Mouse (Mus musculus) layer of hippocampus, postnatal 14 days (tissue): ENCODE measurements at regions not wholly inside any gene's neighbourhood (a gene's known extent, or its start where the extent isn't known, plus 50 kb on each side); places are given as distances from the start of the nearest gene placed in this dataset.

Experiments
- DNase-seq, 2 experiments: peaks; one replicate each; pipeline ENCODE4 v3.0.0; 2021 to 2022; ENCODE audit warnings: low spot score in 2 of 2, mixed read lengths in 1 of 2

DNA sequence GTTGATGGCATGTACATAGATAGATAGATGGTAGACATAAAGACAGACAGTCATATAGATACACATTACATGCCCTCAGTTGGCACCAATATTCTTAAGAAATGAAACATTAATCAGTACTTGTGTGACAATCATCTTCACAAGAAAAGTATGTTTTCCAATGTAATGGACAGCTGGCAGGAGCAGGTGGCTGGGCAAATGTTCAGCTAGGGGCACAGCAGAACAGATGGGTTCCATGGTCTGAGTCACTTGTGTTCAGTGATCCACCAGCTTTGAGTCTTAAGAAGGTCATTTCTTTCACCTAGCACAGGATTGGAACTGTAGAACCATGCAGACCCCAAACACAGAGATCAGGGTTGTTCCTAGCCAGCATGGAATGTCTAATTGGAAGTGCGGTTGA, 2631.2 kb upstream of the 5930422O12Rik start:
- peak; percentile 4 to 29 for DNase-seq

DNA sequence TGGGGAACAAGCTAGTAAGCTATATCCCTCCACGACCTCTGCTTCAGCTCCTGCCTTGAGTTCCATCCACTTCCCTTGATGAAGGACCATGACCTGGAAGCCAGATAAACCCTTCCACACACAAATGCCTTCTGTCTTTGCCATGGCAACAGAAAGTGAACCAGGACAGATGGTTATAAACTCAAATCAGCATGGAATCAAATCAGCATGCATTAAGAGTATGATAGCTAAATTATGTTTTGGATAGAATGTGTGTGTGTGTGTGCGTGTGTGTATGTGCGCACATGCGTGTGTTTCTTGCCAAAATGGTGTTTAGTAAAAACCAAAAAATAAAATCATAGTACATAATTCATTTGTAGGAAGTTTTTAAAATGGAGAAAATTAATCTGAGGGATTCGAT, 2611.5 kb upstream of the 5930422O12Rik start:
- DNase-seq: no peak

DNA sequence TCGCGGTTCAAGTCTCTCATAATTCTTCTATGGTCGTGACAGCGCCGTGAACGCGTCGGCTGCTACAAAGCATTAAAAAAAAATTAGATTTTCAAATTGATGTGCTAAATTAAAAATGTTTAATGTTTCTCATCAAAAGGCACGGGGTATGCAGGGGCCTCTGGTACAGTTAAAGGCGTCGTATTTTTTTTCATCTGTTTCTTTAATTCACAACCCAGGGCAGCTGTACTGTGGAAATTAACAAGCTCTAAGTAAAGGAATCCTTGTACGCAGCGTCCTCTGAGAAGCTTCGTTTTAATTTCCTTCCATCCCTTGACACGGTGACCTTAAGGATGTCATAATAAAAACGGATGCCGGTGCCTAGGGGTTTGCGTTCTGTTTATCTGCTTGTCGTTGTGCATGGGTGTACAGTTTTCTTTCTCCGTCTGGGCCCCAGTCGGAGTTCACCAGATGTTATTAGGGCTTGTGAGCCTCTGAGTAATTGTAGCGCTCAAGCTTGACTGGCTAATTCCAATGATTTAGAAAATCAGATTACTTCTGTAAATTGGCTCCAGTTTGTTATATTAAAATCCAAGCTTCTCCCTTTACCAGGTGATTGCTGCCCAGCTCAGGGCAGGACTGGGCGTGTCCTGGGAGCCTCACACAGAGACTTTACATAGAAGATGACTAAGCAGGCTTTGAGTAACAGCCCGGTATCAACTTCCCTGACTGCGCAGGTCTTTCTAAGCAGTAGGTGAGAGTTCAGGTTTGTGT, 2605.5 kb upstream of the 5930422O12Rik start:
- no peak for DNase-seq

DNA sequence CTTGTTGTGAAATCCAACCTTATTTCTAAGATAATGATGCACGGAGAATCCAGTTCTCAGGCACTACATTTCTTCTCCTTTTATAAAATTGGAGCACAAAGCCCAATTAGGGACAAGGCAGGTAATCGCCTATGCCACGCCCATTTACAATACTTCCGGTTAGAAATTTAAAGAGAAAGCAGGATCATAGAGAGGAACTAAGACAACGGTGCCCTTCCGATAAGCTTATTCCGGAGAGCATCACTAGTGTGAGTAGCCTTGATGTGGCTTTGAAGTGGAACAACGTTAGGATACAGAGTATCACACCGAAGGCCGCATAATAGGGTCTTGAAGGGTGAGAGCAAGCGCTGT, 2604.9 kb upstream of the 5930422O12Rik start:
- DNase-seq: no peak

DNA sequence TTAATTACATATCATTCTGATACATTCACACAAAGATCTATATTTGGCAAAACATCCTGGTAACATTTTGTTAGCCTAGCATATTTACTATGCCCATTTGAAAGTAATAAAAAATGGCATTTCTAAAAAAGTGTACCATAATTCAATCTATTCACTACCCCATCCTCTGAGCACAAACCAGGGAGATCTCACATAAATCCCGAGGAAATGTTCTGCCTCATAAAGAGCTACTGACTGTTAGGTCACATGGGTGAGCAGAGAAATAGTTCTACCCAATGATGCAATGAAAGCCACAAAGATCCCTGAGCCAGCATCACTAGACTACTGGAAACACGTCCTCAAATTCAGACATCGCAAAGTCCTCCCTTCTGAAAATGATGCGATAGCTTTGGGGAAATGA, 2602.5 kb upstream of the 5930422O12Rik start:
- DNase-seq: no peak

DNA sequence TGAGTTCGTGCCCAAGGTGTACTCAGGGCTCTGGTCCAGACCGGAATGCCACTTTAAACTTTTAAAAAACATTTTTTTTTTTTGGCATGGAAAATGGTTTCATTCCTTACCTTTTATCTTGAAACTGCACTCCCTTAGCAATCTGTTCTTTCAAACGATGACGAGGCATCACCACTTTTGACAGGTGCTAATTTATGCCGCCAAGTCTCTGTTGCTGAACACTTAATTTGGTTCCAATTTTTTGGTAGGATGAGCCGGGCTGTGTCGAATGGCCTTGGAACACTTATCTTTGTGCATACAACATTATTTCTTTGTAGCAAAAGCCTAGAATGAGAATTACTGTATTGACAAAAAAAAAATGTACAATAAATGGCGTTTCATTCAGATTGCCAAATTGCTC, 2590.5 kb upstream of the 5930422O12Rik start:
- no peak for DNase-seq

DNA sequence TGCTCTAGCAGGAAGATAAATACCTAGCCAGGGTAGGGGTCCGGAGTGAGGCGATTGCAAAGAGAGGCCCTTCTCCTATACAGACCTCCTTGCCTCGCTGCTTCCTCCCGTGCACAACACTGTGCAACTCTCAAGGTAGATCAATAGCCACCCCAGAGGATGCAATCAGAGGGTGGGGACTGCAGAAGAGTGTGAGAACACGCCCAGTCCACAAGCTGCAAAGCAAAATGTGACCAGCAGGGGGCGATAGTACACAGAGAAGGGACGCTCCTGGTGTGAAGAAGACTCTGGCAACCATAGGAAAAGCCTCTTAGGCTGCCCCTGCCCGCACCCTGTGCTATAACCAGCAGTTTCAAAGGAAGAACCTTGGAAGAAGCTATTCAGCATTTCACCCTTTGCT, 2588.4 kb upstream of the 5930422O12Rik start:
- DNase-seq: peak; percentile 74 to 76

DNA sequence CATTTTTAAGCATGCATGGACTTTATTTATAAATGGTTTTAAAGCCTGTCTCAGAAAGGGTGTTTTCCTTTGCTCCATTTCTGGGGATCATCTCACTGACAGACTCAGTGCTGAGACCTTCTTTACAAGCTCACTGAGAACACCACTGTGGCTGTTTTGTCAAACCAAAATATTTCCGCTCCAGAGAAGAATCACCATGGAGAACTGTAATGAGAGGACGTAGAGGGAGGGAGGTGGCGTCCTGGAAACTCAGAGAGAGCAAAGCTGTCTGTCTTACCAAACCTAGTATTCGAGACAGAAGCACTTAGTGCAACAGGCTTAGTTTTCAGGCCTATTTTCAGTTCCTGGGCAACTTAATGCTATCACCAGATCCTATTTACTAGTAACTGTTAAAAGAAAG, 2565.5 kb upstream of the 5930422O12Rik start:
- peak in 1 of 2 experiments; percentile 25 for DNase-seq

DNA sequence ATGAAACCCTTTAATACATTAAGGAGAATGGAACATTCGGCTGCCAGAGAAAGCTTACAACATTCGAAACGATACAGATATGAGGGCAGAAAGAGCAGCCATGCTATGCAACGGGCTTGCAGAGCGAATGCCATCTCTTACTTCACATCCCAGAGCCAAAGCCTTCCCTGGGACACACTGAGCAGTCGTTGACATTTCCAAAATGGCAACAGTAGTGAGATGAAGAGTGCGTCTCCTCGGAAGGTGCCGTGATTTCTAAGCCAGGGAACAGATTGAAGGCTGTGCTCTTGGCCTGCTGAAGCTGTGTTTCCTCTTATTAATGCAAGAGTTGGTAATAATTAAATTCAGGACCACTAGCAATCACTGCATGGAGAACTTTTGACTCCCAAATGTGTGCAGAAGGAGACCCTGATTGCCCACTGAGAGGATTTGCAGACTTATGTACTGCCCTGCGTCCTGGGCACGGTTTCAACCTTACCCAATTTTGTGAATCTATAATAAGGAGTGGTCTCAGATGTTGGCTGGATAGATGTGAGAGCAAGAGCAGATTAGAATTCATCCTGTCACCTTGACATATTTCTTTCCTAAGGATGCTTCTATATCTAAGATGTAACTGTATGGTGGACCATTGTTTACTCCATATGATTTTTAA, 2522.3 kb upstream of the 5930422O12Rik start:
- DNase-seq: no peak

DNA sequence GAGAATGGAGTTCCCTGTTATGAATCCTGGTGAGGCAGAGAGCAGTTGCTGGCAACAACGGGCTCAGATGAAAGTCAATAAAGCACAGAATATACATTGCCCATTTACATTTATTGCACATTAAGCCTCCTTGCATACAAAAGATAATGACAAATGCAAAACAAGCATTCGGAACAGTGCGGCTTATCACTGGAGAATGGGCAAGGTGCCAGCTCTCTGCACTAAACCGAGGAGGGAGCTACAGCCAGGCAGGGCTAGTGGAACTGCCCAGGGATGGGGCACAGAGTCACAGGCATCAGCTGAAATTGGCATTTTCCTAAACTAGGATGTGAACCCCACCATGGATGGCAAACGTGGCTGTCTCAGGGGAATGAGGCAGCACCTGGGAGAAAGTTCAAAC, 2514.8 kb upstream of the 5930422O12Rik start:
- no peak for DNase-seq

DNA sequence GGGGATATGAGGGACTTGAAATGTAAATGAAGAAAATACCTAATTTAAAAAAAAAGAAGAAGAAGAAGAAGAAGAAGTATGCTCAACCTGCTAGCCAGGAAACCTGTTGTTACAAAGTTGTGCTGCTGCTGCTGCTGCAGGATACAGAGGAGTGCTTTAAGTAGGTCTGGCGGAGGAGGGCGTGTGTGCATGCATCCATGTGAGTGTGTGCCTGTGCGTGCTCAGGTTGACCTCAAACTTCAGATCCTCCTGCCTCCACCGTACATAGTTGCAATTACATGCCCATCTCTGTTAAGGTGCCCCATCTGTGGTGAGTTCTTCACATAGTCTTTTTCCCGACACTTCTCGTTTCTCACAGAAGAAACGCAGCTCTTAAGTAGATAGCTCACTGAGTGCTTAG, 2513.4 kb upstream of the 5930422O12Rik start:
- DNase-seq: no peak

DNA sequence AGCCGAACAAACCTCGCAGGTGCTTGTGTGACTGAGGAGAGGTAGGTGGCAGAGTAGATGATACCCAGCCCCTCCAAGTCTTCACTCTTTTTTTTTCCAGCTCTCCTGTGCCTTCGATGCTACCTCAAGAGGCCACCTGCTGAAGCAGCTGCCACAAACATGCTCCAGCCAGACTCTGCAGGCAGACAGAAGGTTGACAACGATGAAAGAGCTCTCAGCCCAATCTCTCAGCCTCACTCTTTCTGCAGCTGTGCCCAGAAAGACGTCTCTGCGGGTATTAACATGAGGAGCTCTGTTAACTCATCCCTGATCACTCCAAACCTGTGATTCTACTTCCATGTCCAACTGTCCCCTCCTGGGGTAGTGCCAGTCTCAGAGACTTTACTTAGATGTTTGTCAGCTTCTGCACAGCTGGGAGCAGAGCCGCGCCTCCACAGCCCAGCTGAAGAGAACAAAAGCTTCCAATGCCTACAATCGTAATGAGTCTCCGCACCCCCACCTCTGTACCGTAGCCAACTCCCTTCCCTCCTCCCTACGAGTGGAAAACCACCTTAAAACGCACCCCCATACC, 2512.8 kb upstream of the 5930422O12Rik start:
- peak; percentile 39 to 48 for DNase-seq

DNA sequence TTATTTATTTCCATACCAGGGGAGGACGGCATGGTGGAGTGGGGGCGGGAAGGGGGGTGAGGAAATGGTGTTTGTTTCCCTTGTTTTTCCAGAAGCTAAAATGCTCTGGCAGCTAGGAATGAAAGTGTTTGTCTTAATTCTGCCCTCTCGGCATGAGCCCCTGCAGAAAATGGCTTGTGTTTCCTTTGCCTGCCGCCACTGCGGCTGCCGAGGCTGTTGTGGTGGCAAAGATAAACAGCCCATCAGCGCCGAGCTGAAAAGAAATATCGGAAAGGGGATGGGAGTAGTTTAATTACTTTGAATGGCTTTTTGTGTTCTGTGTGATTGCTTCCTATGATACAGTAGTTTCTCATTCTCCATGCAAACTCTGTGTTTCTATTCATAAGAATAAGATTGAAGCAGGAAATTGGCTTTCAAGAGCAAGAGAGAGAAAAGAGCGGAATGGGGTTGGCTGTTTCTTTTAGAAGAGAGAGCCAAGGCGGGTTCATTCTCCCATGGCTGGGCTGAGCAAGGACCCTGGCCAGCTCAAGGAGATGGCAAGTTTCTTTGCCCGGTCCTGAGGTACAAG, 2512.2 kb upstream of the 5930422O12Rik start:
- peak; percentile 31 to 37 for DNase-seq

DNA sequence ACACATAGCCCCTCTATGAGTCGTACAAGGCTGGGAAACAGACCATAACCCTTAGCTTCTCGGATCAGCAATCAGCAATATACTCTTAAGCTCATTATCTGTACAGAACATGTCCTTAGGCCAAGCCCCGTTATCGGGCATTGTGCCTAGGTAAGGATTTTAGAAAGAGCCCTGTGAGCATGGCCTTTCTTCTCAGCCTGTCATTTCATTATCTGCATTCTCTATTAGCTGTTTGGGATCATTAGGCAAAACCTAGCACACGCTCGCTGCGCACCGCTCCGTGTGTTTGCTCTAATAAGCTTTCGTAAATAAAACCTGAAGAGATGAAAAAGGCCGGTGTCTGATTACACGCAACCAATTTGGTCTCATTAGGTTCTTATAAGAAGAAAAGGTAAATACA, 2507.1 kb upstream of the 5930422O12Rik start:
- DNase-seq: no peak

DNA sequence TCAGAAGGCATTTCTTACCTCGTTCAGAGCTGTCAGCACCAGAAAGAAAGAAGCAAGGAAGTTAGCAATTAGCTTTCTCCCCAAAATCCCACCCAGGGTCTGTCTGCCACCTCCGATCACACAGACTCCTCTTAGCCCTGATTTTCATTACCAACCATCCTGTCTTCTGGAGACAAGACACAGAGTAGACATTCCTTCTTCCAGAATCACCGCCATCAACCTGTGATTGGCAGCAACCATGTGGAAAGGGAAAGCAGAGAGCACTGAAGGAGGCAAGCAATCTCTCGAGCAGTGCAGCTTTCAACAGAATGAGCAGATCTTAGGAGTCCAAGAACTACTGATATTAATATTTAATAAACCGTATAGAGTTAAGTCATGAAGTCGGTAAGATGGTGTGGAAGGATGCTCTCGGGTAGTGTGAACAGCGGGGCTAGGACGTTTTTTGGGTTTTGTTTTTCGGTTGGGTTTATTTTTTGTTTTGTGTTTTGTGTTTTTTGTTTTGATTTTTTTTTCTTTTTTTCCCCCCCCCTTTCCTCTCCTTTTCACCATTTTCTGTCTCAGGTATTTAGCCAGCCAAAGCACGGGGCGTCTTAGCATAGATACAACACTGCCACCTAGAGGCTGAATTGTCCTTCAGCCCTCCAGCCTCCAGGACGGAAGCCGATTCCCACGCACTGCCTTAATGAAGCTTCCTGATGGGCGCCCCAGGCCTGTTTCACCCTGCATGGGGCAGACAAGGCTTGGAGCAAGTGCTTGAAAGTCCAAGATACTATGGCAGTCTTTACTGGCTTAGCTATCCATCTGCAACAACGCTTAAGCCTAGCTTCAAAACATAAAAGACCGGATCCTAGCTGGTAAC, 2505.0 kb upstream of the 5930422O12Rik start:
- DNase-seq: peak; percentile 69 to 87

DNA sequence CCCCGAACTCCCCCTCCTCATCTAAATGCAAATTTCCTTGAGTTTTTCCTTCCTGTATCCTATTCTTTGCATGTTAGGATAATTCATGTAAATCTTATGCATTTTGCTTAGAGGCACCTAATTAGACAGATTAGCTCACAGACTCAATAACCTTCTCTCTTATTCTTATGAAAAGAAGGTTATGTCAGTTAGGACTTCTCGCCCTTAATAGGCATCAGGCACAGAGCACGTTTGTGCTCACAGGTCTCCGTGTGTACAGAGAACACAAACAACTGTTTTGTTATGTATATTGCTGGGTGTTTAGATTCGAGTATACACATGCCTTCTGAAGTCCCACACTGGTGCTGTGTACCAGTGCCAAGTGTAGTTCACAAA, 2504.4 kb upstream of the 5930422O12Rik start:
- DNase-seq: no peak

DNA sequence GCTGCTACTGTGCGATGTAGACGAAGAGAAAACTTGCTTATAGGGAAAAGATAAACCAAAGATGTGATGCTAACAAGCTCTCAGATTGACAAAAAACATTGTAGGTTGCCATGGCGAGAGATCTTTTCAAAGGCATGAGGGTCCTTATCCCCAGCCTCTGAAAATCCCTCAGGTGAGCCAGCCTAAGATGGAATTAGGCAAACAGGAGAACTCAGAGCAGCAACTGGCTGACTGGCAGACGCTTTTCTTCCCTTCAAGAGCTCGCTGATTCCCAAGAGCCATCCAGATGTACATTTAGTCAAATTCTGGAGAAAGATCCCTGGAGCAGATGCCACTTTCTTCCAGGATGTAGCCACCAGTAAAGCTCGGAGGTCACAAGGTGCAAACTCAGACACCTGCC, 2503.9 kb upstream of the 5930422O12Rik start:
- DNase-seq: no peak

DNA sequence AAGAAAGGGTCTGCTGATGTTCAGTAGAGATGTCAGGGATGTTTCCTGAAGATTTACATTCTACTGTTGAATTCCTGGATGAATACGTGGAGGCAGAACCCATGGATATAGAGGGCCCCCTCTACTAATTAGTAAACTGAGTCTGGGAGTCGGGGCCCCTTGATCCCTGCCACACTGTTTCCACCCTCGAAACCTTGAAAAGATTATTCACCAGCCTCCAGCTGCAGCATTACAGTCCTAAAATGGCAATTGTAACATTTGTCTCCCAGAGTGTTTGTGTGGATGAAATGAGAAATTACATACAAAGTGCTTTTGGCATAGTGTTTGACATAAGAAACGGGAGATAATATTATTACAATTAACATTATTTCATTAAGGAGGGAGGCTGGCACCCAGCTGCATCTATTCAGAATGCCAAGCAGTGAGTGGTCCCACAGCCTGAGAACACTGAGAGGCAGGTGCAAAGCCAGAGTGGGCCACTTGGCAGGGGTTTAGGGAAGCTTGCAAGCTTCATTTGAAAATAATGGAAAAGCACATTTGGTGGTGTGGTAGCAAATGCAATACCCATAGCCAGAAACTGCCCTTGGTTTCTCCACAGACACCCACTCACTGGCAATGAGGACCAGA, 2490.9 kb upstream of the 5930422O12Rik start:
- no peak for DNase-seq

DNA sequence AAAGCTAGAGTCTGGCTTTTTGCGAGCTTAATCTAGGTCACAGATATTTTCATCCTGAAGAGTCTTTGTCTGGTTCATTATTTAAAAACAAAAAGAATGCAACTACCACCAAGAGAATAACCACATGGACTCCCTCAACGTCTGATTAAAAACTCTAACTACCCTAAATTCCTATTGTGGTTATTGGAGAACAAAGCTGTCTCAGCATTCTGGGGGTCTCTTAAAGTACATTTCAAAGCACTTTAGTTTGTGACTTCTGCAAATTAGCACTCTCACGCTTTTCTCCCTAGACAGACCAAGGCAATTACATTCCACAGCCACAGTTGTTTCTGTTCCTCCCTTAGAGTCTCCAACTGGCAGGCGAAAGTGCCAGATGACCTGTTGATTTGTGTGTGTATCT, 2487.6 kb upstream of the 5930422O12Rik start:
- DNase-seq: no peak

DNA sequence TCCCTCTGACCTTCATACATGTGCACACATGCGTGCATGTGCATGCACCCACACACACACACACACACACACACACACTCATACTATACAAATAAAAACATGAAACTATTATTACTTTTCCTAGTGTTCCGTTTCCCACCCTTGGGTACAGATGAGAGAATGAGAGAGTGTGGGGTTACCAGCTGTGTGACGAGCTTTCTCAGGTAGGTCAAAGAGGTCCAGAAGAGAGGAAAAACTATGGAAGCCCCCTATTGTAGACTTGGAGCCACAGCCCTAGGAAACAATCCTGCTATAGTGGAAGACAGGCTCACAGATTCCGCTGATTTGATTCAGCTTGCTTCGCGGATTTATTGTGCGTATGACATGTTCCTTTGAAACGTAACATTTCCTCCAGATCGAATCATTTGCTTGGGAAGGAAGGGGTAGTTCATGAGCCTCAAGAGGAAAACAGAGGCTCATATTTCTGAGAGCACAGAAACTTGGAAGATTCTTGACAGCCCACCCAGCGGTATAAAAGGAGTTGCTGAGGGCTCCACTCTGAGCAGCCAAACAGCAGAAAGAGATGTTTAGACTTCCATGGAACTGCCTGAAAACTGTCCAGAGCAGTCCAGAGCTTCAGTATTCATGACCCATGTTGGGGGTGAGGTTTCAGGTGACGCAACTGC, 2486.9 kb upstream of the 5930422O12Rik start:
- DNase-seq: no peak
